Mouse (Mus musculus): ENCODE data around the gene Catsper2.

Catsper2 gene

GRCm38 (mm10) chr2:121413387-121414042, at the start of gene Catsper2, which contains the start of gene Pdia3:
Catsper2 (minus strand) TSS chr2:121413792.
Pdia3 (plus strand) TSS chr2:121413775.
- peak; percentile 97 to 98 for DNase-seq (ENCODE audit: low spot score in 2 of 2)

GRCm38 (mm10) chr2:121460071-121460470, 46.5 kb upstream of the Catsper2 start:
- DNase-seq (ENCODE audit: low spot score in 2 of 2), result no peak

DNA sequence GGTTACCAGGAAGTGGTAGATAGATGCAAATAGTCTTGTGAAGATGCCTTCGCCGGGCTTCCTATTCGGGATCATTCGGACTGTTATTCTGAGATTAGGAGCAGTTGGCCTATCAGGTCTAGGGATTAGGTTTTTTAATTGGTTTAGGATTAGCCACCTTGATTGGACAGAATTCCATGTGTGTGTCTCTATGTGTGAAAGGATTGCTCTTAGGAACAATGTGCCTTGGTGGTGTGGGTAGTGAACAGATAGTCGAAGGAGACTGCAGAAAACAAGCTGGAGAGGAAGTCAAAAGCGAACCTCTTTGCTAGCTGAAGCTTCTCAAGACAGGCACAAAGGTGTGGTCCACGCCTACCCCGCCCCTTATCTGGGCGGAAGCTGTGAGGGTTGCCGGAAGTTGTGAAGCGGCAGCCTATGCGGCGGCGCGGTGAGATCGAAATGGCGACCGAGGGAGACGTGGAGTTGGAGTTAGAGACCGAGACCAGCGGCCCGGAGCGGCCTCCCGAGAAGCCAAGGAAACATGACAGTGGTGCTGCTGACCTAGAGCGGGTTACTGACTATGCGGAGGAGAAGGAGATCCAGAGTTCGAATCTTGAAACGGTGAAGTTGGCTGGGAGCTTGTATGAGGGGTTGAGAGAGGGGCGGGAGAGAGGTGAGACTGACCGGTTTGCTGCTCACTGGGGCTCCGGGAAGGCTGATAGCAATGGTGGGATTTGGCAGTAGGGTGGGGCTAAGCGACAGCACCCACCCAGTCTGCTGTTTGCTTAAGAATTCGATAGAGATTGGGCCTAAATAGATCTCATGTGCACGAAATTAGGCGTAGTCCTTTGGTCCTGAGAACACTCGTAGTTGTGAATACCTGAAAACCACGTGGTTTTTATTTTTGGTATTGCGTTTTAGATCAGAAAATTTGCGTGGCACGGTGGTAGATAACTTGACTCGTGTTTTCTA, 43.4 kb upstream of the Catsper2 start, which contains the start of gene Serinc4:
Serinc4 (minus strand) TSS at position 90 of the 951 bp plus-strand sequence.
- peak; percentile 90 to 91 for DNase-seq (ENCODE audit: low spot score in 2 of 2)

DNA sequence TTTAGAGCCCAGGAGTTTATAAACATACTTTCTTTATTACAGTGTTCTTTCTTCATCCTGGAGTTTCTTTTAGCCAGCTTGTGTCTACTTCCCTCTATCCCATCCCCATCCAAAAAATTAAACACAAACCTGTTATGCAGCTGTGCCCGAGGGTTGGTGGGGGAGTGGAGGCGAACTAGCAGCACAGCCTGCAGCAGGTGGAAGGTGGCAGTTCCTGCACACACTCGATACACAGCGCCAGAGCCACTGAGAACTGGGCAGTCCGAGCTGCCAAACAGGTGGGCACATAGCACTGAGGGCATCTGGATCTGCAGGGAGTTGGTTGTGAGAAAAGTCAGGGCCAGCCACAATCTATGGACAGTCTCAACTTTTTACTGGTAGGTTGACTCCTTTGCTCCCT, 41.9 kb upstream of the Catsper2 start:
- DNase-seq (ENCODE audit: low spot score in 2 of 2), result no peak

DNA sequence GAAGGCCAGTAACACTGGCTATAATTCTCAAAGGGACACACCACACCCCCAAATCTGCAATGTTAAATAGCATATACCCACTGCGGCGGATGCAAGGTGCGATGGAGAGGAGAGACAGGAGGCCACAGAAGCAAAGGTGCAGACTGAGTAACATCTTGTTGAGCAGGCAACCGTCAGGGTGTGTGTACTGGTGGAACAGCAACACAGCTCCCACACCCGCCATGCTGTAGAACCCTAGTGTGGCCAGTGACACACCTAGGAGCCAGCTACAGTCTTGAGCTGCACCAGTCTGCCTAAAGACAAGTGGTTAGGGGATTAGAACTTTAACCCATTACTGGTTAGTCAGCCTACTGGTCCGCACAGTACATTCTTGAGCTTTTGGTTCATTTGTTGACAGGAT, 40.3 kb upstream of the Catsper2 start:
- no peak for DNase-seq (ENCODE audit: low spot score in 2 of 2)

- no peak for DNase-seq (ENCODE audit: low spot score in 2 of 2)
Observed at GRCm38 (mm10) chr2:121452990-121453389, 39.4 kb upstream of the Catsper2 start, which contains the start of gene Hypk. Hypk (plus strand) TSS chr2:121453290.

- no peak for DNase-seq (ENCODE audit: low spot score in 2 of 2)
Observed at GRCm38 (mm10) chr2:121452361-121452760, 38.8 kb upstream of the Catsper2 start.

- DNase-seq (ENCODE audit: low spot score in 2 of 2), result no peak
Observed at GRCm38 (mm10) chr2:121450093-121450492, 36.5 kb upstream of the Catsper2 start.

DNA sequence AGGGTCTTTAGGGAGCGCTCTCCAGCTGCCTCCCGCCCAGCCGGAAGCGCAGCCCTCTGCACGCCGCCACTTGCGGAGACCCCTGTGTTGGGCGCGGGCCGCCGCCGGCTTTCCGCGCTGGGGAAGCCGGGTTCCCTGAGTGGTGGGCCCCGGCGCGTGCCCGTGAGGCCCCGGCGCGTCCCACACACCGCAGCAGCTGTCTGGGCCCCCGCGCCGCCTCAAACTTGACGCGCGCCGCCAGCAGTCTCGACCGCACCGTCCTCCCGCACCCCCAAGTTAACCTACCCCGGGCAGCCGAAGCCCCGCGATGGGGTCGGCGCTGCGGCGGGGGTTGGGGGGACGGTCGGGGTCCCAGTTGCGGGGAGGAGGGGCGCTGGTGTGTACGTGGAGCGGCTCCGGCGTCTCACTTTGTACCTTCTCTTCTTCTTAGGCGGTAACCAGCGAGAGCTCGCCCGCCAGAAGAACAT, 36.0 kb upstream of the Catsper2 start:
- DNase-seq (ENCODE audit: low spot score in 2 of 2), result no peak

- DNase-seq (ENCODE audit: low spot score in 2 of 2), result peak; percentile 99
Observed at GRCm38 (mm10) chr2:121448739-121449535, 35.3 kb upstream of the Catsper2 start, which contains the start of gene Serf2. Serf2 (plus strand) TSS chr2:121449195.

GRCm38 (mm10) chr2:121448136-121448535, 34.5 kb upstream of the Catsper2 start:
- peak; percentile 63 to 64 for DNase-seq (ENCODE audit: low spot score in 2 of 2)

DNA sequence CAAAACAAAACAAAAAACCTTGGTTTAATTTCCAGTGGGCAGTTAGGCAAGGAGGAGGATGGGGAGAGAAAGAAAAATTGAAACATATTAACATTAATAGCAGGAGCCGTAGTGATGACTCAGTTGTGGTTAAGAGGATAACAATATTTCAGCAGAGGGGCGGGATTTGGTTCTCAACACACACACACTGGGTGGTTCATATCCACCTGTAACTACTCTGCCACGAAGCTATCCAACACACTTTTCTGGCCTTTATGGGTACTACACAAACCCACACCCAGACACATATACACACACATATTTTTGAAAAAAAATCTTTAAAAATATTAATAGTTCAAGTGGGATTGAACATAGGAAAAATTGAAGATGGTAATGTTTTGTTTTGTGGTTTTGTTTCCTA, 33.4 kb upstream of the Catsper2 start:
- no peak for DNase-seq (ENCODE audit: low spot score in 2 of 2)

GRCm38 (mm10) chr2:121446506-121446905, 32.9 kb upstream of the Catsper2 start:
- no peak for DNase-seq (ENCODE audit: low spot score in 2 of 2)

GRCm38 (mm10) chr2:121445117-121445516, 31.5 kb upstream of the Catsper2 start:
- DNase-seq (ENCODE audit: low spot score in 2 of 2), result no peak

DNA sequence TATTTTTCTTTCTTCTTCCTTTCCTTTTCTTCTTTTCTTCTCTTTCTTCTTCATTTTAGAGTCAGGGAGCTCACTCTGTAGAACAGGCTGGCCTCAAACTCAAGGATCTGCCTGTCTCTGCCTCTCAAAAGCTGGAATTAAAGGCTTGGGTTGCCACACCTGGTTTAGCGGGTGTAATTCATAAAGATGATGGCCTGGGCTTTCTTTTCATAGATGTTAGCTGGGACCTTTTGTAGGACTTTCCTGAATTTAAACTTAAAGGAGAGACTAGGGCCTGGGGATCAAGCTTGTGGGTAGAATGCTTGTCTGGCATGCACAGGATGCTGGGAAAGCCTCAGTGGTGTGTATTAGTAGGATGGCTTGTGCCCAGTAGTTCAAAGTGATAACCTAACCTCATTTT, 30.6 kb upstream of the Catsper2 start, which contains the start of gene Ell3:
Ell3 (minus strand) TSS at position 101 of the 400 bp plus-strand sequence.
- DNase-seq (ENCODE audit: low spot score in 2 of 2), result no peak

DNA sequence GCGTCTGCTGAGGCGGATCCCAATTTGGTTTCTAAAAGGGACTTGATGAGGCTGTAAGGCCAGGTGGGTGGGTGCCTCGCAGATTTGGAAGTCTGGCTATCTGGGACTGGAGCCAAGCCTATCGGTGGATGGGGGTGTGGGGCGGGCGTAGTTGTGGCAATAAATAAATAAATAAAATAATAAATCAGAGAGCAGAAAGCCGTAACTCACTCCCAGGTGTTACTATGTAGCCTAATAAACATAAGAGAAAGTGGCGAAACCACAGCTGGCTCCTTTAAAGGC, 29.4 kb upstream of the Catsper2 start:
- DNase-seq (ENCODE audit: low spot score in 2 of 2), result no peak

GRCm38 (mm10) chr2:121442259-121443067, 28.9 kb upstream of the Catsper2 start:
- peak in 1 of 2 experiments; percentile 32 for DNase-seq (ENCODE audit: low spot score in 2 of 2)

- DNase-seq (ENCODE audit: low spot score in 2 of 2), result no peak
Observed at GRCm38 (mm10) chr2:121441800-121442199, 28.2 kb upstream of the Catsper2 start.

DNA sequence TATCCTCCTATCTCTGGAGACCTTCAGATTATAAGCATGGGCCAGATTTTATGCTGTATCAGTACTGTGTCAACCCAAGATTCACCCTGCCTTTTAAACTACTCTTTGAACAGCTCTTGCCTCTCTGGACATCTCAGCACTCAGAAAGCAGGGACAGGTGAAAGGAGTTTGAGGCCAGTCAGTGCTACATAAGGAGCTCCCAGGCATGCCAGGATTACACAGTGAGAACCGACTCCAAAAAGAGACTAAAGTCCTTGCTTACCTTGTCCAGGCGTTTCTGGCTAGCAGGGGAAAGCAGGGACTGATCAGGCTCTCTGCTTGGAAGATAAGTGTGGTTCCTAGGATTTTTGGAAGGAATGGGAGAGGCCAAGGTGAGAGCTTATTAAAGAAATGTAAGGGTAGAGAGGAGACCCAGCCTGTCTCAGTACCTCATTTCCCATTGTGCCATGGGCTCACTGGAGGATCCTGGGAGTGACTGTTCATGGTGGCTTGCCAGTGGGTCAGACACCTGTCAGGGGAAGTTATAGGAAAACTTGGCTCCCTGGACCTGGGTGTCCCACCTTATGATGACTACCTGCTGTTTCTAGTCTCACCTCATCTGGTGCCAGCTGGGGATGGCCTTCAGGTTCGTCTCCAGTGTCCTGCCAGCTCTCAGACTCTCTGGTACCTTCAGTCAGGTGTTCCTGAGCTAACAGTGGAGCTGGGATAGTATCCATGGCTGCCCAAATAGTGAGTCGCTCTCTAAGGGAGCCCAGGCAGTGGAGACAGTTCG, 27.4 kb upstream of the Catsper2 start:
- no peak for DNase-seq (ENCODE audit: low spot score in 2 of 2)

GRCm38 (mm10) chr2:121439746-121440145, 26.2 kb upstream of the Catsper2 start:
- no peak for DNase-seq (ENCODE audit: low spot score in 2 of 2)

All from right cerebral cortex, postnatal 10 days (tissue).